Mouse (Mus musculus) induced T-regulatory cell, adult 2 months (primary cell): ENCODE results near the gene Tm7sf2.

Source experiments
- DNase-seq: peaks from one replicate; pipeline ENCODE4 v3.0.0-alpha.2; 2012; ENCODE audit warnings: low read depth

The Tm7sf2 gene

GRCm38 (mm10) chr19:6069851-6070250 is 1.7 kb upstream of the Tm7sf2 start:
- no peak for DNase-seq

- peak; percentile 46 for DNase-seq
These were observed 778 bp upstream of the Tm7sf2 start for GRCm38 (mm10) chr19:6068951-6069350.

- DNase-seq = peak; percentile 92
These were observed 1.0 kb downstream of the Tm7sf2 start for GRCm38 (mm10) chr19:6067011-6067723.

GRCm38 (mm10) chr19:6066571-6066970 is 1.6 kb downstream of the Tm7sf2 start:
- DNase-seq = no peak

- DNase-seq = no peak
These were observed 5.1 kb downstream of the Tm7sf2 start for GRCm38 (mm10) chr19:6063081-6063480.

- DNase-seq = no peak
These were observed 5.8 kb downstream of the Tm7sf2 start for GRCm38 (mm10) chr19:6062418-6062817.

- peak; percentile 86 for DNase-seq
These were observed 6.4 kb downstream of the Tm7sf2 start for GRCm38 (mm10) chr19:6061641-6062302.

GRCm38 (mm10) chr19:6061021-6061533 is 7.1 kb downstream of the Tm7sf2 start, which contains the start of gene Znhit2:
Znhit2 (plus strand) TSS chr19:6061192.
- peak; percentile 98 for DNase-seq

- DNase-seq = peak; percentile 23
These were observed 9.2 kb downstream of the Tm7sf2 start for GRCm38 (mm10) chr19:6058966-6059365.

- peak; percentile 29 for DNase-seq
These were observed 9.7 kb downstream of the Tm7sf2 start for GRCm38 (mm10) chr19:6058513-6058912.

GRCm38 (mm10) chr19:6057313-6058096 is 10.7 kb downstream of the Tm7sf2 start, which contains the start of the genes Mrpl49 and Fau:
Mrpl49 (minus strand) TSS chr19:6057785.
Fau (plus strand) TSS chr19:6057844.
- DNase-seq = peak; percentile 98

- DNase-seq = no peak
These were observed 11.5 kb downstream of the Tm7sf2 start for GRCm38 (mm10) chr19:6056696-6057095.

GRCm38 (mm10) chr19:6054296-6054695 is 13.9 kb downstream of the Tm7sf2 start:
- DNase-seq = no peak

GRCm38 (mm10) chr19:6052516-6052915 is 15.7 kb downstream of the Tm7sf2 start:
- no peak for DNase-seq

- DNase-seq = no peak
These were observed 19.3 kb downstream of the Tm7sf2 start for GRCm38 (mm10) chr19:6048681-6049410.

GRCm38 (mm10) chr19:6047899-6048166 is 20.3 kb downstream of the Tm7sf2 start:
- no peak for DNase-seq

- no peak for DNase-seq
These were observed 20.8 kb downstream of the Tm7sf2 start for GRCm38 (mm10) chr19:6047154-6047898.

- peak; percentile 98 for DNase-seq
These were observed 21.6 kb downstream of the Tm7sf2 start, which contains the start of gene Syvn1 for GRCm38 (mm10) chr19:6046294-6047153. Syvn1 (plus strand) TSS chr19:6046576.

- peak; percentile 86 for DNase-seq
These were observed 22.5 kb downstream of the Tm7sf2 start for GRCm38 (mm10) chr19:6045366-6046293.
